Mouse (Mus musculus): ENCODE measurements around the gene Gm26620. TPM values are rescaled to one million over a fixed set of nuclear protein-coding genes. Genes with fewer than 3 reads are reported as not detected.
A peak's percentile ranks its signal among the peaks of the same experiment; 100 is the strongest.

Gm26620 gene
- total RNA-seq, 2 experiments from 2014 or later, result 0.34 to 0.77 TPM

GRCm38 (mm10) chr1:170907456-170908191 lies 22.8 kb downstream of the Gm26620 start:
- DNase-seq (ENCODE audit: extremely low spot score in 1 of 2, low spot score in 1 of 2), result peak; percentile 33 to 34

- DNase-seq (ENCODE audit: extremely low spot score in 1 of 2, low spot score in 1 of 2), result no peak
Observed at GRCm38 (mm10) chr1:170908341-170908740, 23.5 kb downstream of the Gm26620 start.

DNA sequence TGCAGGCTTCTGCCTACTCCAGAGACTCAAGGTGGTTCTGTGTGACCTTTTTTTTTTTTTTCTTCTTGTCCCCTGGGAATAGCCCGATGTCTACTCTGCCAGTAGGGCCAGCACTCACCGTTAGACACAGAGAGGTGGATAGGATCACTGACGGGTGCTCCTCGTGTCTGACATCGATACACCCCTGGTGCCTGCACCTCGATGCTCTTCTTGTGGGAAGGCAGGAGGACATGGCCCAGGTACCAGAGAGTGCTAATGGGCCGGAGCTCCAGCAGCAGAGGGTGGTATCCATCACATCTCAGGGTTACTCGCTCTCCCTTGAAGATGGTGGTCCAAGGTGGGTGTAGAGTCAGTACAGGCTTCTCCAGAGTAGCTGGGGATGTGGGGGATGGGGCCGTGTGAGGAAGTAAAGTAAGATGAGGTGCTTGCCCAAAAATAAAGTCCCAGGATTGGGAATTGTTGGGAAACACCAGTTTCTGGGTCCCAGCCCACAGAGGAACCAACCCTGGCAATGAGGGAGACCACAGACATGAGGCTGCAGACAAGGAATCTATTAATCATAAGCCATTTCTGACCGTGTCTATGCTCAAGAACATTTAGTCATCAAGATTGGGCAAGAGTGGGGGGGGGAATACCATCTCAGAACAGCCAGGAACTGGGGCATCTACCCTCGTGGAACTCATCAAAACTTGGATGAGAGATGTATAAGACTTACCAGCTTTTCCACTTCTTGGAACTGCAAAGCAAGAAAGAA lies 27.2 kb downstream of the Gm26620 start:
- DNase-seq (ENCODE audit: extremely low spot score in 1 of 2, low spot score in 1 of 2), result no peak

DNA sequence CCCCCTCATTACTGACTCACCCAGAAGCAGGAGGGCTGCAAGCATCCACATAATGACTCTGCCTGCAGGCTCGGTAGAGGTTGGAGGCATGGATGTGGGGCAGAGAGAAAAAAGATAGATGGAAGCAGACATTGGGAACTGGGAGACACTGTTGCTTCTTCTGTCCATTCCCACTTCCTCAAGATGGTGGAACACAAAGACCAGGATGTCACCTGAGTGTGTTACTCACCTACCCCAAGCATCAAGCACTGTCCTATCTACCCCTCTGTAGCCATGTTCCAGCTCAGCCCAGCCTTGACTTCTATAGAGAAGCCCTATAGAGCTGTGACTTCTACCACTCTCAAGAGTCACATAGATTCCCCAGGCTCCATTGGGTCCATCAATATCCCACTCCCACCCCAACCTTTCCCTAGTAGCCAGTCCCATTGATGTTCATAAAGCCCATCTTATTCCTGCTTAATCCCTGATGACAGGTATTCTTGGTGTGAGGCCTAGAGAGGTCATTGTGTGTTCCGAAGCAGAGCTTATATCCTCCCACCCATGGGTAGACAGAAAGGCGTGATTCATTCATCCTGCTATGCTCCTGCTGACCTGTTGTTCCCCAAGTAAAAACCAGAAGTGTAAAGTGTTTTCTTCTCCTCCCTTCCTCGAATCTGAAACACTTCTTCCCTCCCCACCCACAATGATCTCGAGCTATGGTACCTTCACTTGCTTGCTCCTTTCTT lies 28.2 kb downstream of the Gm26620 start, which contains the start of gene Fcrlb:
TSS of gene Fcrlb (minus strand) at position 51 of the 725 bp plus-strand sequence.
- DNase-seq (ENCODE audit: extremely low spot score in 1 of 2, low spot score in 1 of 2), result no peak

DNA sequence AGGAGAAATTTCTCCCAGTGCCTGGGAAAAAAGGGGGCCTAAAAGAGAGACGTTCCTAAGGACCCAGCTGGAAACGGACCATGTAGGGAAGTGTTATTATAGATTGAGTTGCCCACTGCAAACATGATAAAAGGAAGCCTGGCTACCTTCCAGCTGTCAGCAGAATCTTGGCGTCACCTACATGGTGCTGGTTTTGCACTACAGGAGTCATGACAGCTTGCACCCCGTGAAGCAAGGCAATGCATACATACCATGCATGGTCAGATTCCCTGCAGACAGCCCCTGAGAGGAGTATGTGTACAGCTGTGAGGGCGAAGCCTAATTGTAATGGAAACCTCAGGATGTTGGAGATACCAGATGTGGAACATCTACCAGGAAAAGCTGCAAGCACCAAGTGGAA lies 30.8 kb downstream of the Gm26620 start:
- no peak for DNase-seq (ENCODE audit: extremely low spot score in 1 of 2, low spot score in 1 of 2)

DNA sequence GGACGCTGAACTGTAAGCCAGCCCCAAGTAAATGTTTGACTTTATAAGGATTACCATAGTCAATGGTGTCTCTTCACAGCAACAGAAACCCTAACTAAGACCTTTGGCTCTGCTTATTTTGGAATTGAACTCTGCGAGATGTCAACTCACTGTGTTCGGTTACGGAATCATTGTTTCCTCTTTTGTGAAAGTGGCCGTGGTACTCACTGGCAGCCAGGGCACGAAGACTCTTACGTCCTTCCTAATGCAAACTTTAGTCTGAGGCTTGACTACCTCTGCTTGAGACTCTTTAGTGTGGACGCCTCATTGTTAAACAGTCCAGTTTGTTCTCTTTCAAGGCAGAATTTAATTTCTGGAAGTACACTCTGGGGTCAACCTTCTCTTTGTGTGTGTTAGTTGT lies 34.4 kb downstream of the Gm26620 start:
- DNase-seq (ENCODE audit: extremely low spot score in 1 of 2, low spot score in 1 of 2), result no peak

- DNase-seq (ENCODE audit: extremely low spot score in 1 of 2, low spot score in 1 of 2), result no peak
Observed at GRCm38 (mm10) chr1:170924485-170924884, 39.6 kb downstream of the Gm26620 start.

DNA sequence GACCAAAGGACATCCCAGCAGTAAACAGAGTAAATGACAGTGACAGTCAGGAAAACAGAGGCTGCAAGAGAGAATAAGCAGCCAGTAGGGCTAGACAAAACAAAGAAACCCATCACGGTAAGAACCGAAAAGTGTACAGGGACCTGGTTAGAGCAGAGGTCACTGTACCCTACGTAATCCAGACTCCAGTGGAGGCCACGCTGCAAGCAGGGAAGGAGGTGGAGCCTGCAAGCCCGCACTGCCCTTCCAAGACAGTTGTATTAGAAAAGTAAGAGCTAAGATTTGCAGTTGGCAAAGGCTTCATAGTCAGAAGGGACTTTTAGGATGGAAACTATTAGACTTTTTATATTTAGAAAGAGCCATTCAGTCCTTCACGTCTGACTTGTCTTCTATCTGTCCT lies 42.1 kb downstream of the Gm26620 start:
- DNase-seq (ENCODE audit: extremely low spot score in 1 of 2, low spot score in 1 of 2), result no peak

- DNase-seq (ENCODE audit: extremely low spot score in 1 of 2, low spot score in 1 of 2), result no peak
Observed at GRCm38 (mm10) chr1:170927378-170927777, 42.5 kb downstream of the Gm26620 start, which contains the start of gene Fcrla. Gene Fcrla, minus strand, starts transcription at chr1:170927583.

DNA sequence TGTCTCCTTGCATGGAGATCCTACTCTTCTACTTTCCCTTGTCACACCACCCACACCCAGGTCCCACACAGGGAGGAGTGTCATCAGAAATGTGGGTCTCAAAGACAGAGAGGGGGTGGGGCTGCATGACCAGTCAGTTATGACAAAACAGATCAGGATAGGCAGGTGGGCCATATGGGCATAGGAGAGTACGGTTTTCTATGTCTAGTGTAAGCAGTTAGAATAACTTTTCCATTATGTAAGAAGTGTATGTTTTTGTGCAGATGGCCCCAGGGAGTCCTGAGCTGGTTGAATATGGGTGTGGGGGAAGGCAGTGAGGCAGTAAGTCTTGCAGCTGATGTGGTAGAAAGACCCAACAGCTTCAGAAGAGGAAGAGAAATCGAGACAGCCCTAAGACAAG lies 43.6 kb downstream of the Gm26620 start:
- DNase-seq (ENCODE audit: extremely low spot score in 1 of 2, low spot score in 1 of 2), result no peak

GRCm38 (mm10) chr1:170929245-170929644 lies 44.4 kb downstream of the Gm26620 start:
- DNase-seq (ENCODE audit: extremely low spot score in 1 of 2, low spot score in 1 of 2), result no peak

DNA sequence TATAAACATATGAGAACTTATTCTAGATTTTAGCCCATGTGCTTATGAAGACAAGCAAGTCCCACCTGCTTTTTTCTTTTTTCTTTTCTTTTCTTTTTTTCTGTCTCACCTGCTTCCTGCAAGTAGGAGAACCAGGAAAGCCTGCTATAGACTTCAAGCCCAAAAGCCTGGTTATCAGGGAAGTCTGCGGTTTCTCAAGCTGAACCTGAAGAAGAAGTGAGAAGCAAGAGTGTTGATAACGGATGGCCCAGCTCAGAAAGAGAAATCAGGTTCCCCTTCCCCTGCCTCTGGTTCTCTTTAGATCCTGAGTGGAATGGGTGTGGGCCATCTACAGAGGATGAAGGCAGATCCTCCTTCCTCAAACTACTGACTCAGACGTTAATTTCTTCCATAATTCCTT lies 47.2 kb downstream of the Gm26620 start:
- no peak for DNase-seq (ENCODE audit: extremely low spot score in 1 of 2, low spot score in 1 of 2)

DNA sequence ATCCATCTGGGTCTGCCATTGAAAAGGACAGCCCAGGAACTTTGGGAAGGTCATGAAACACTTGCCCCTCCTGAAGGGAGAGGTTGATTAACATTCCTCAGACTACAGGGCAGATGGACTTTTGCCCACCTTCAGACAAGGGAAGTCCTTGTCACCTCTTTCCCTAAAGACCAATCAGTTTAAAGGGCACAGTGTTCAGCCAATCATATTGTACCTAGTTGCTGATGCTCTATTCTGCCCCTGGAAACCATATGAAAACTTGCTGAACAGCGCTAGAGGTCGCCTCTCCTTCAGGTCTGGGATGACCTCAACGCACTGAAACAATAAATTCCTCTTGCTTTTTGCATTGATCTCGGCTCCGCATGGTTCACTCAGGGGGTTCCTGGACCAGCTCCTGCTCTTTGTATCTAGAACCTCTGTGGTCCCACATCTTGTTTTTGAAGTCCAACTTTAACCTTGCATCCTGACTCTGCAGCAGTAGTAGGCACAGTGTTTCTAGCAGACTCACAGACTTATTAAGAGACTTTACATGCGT lies 48.6 kb downstream of the Gm26620 start:
- DNase-seq (ENCODE audit: extremely low spot score in 1 of 2, low spot score in 1 of 2), result no peak

DNA sequence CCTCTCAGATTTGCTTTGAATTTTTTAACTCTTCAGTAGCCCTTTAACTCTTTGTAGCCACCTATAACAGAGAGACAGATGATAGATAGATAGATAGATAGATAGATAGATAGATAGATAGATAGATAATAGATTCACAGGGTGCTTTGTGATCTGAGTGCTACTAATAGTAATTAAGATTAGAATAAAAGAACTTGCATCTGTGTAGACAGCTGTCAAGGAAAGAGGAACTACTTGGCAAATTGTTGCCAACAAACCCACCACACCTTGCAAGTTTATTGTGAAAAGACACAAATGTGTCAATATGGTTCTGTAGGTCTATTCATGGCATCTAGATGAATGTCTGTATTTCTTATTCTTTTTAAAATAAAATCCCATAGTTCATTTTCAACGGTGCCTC lies 49.1 kb downstream of the Gm26620 start:
- no peak for DNase-seq (ENCODE audit: extremely low spot score in 1 of 2, low spot score in 1 of 2)

DNA sequence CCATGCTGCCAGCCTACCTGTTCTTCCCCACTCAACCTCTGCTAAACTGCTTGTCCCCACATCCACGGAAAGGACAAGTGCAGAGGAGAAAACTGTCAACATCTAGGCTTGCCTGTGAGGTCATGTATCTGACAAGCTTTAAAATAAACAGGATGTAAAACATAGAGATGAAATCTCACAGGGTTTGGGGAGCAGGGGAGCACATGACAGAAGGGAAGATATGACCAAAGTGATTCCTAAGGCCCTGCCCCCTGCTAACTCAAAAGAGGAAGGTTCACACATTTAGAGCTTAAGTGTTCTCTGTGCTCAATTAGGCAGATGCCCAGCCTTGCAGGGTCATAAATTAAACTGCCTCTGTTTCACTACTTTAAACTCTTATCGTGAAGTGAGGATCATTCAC lies 49.5 kb downstream of the Gm26620 start:
- no peak for DNase-seq (ENCODE audit: extremely low spot score in 1 of 2, low spot score in 1 of 2)

Other genes with a start within 250 kb of the Gm26620 start
- gene Olfml2b, start 240.5 kb upstream of the Gm26620 start, total RNA-seq (2021), result 10 to 100 TPM; 35.6 to 44.2 TPM
- 10 to 100 TPM; 46.6 to 49.2 TPM for gene Atf6, start 17.3 kb upstream of the Gm26620 start, total RNA-seq (2021)
- 10 to 100 TPM; 13.8 to 19.2 TPM for gene Dusp12, start 475 bp downstream of the Gm26620 start, total RNA-seq (2021)
- under 1 TPM in 1 of 2 experiments, not detected in 1; 0.54 TPM for gene Fcrlb, start 27.9 kb downstream of the Gm26620 start, total RNA-seq (2021)
- gene Fcrla, start 42.5 kb downstream of the Gm26620 start, total RNA-seq (2021), result not detected
- 1 to 10 TPM; 3.4 to 3.6 TPM for gene Fcgr2b, start 91.5 kb downstream of the Gm26620 start, total RNA-seq (2021)
- gene Fcgr4, start 133.9 kb downstream of the Gm26620 start, total RNA-seq (2021), result under 1 TPM in 1 of 2 experiments, not detected in 1; 0.22 TPM
- gene Fcgr3, start 179.9 kb downstream of the Gm26620 start, total RNA-seq (2021), result 10 to 100 TPM; 12.1 to 14.0 TPM
- 1 to 10 TPM in 1 of 2 experiments, under 1 TPM in 1; 0.52 to 1.5 TPM for gene Cfap126, start 228.9 kb downstream of the Gm26620 start, total RNA-seq (2021)

Measured in layer of hippocampus, postnatal 25 days (tissue).